Mouse (Mus musculus): ENCODE data around the gene Tdp1.

Tdp1 gene
- long read RNA-seq, experiment 1, partial matches to known transcripts: 0 of 7 reads
- long read RNA-seq, experiment 1, other reads (novel, unspliced or antisense): 2 of 7 reads
- long read RNA-seq, experiment 2, transcript Tdp1-207 (16 exons, 2,036 nt): major isoform, 9 of 12 reads
- long read RNA-seq, experiment 2, partial matches to known transcripts: 0 of 12 reads
- long read RNA-seq, experiment 2, other reads (novel, unspliced or antisense): 0 of 12 reads

GRCm38 (mm10) chr12:99884269-99885261 is at the start of gene Tdp1, which contains the start of gene Efcab11:
Gene Tdp1, plus strand, starts transcription at chr12:99884517.
Gene Efcab11, minus strand, starts transcription at chr12:99884439.
- intact Hi-C loops (cut with DNase I): no loop called here

DNA sequence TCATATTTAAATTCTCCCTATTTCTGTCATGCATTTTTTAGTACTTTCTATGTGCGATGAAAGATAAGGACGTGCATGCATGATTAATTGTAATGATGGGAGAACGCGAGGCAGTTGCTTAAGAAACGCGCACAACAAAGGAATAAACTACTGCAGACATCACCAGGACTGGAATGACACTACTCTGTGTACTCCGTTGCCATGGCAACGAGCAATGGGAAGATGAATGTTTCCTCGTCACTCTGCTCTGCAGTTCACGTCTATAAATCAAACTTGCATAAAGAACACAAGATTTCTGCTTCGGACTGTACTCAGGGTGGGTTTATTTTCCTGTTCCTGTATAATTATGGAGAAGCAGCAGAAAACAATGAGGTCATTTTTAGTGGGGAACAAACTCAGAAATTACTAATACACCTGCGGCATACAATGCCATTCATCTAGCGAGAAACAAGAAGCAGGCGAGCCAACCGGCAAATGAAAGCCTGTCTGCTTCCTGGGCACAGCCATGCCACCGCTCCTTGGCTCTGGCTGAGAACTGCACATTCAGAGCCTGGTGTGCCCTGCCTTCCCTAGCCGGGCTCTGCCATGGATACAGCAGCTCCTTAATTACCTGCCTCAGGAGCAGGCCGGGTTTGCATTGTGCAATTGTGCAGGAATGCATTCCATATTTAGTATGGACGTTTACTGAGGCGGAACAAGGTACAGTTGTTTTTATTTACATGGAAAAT is 47.7 kb upstream of the Tdp1 start:
- intact Hi-C loops (cut with DNase I): loop anchor here (5.0 kb wide), 1 partner anchor 739 kb away; no protein-coding TSS in a partner anchor

DNA sequence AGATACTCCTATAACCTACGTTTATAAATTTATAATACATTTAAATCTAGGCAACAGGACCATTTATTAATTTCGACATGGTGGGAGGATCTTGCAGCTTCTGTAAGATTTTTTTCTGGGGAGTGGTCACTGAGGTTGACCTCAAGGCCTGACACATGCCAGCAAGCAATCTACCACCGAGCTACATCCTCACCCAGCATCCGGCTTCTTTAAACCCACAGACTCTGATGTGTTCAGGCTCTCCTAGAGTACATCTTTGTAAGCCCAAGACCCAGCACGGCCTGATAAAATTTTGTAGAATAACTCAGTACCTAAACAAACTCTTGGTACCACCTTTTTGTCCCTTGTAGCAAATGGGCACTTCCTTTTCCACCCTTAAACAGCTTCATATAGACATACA is 46.8 kb upstream of the Tdp1 start:
- intact Hi-C loops (cut with DNase I): loop anchor here (5.0 kb wide), 1 partner anchor 740 kb away; no protein-coding TSS in a partner anchor

DNA sequence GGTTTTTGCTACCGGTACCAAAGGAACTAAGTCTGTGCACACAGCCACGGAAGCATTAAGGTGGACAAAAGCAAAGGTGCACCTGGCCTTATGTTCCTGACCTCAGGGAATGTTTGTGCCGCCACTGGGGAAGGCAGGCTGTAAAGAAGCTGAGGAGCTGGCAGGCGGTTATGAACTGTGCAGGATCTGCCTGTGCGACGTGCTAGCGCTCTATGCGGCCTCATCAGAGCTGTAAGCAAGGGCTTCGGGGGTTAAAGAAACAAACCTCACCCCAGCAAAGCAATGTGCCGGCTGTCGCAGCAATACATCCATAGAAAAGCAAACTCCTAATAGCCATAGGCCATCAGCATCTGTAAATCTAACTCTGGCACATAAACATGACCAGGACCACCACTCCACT is 46.2 kb upstream of the Tdp1 start:
- intact Hi-C loops (cut with DNase I): loop anchor here (5.0 kb wide), 1 partner anchor 741 kb away; no protein-coding TSS in a partner anchor

- intact Hi-C loops (cut with DNase I): loop anchor here (5.0 kb wide), 1 partner anchor 741 kb away; no protein-coding TSS in a partner anchor
These were observed 45.6 kb upstream of the Tdp1 start for GRCm38 (mm10) chr12:99838703-99839102.

GRCm38 (mm10) chr12:99844951-99845350 is 39.4 kb upstream of the Tdp1 start:
- intact Hi-C loops (cut with DNase I): no loop called here

- intact Hi-C loops (cut with DNase I): no loop called here
These were observed 34.3 kb upstream of the Tdp1 start for GRCm38 (mm10) chr12:99849996-99850395.

DNA sequence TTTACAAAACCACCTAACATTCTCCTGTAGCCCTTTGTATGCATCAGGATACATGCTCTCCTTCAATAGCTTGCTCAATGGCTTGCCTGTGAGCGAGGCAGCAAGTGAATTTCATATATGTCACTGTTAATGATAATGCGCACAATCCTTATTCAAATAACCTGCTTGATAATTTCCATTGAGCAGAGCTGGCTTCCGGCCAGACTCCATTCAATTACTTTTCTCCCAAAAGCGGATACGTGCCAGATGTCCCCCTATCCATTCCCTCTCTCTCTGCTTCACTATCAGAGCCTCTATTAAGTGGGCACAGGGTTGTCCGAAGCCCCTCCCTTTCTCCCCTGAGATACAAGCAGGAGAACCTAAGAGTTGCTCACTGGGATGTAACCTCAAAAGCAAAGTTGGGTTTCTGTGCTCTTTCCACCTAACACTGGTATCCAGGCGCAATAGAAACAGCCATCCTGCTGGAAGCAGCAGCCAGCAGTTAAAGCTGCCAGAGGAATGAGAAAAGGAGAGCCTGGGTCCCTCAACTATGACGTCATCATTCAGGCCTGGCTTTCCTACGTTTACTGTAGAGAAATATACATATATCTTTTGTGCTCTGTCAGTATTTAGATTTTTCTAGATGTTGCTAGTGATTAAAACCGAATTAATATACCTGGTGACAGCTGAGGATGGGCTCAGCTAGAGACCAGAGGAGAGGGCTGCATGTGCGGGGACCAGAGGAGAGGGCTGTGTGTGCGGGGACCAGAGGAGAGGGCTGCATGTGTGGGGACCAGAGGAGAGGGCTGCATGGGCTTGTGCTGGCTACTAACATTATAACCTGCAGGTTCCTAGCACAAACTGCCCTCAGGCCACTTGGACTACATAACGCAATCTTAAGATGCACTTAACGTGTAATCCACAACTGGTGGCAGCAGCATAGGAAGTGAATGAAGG is 30.7 kb upstream of the Tdp1 start:
- intact Hi-C loops (cut with DNase I): no loop called here

DNA sequence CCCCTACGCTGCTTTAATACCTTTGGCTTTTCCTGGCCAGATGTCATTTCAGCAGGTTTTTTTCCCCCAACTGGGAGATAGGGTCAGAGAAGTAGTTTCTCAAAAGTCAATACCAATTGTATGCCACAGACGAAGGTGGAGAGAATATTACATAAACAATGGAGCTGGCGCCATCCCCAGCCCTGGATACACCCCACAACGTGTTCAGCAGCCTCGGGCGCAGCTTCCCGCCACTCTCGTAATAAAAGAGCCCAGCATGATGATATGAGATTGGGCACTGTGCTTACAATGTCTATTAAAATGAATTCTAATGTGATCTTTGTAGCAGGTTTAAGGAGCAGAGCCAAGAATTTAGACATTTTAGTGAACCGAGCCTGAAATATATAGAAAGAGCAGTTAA is 28.3 kb upstream of the Tdp1 start:
- intact Hi-C loops (cut with DNase I): no loop called here

DNA sequence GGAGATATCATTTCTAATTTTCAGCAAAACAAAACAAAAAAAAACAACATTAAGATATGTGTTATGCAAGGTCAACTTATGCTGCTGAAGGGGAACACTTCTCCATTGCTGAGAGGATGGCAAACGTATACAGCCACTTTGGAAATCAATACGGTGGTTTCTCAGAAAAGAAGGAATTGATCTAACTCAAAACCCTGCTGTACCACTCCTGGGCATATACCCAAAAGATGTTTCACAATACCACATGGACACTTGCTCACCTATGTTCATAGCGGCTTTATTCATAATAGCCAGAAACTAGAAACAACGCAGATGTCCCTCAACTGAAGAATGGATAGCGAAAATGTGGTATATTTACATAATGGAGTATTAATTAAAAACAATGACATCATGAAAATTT is 25.7 kb upstream of the Tdp1 start:
- intact Hi-C loops (cut with DNase I): no loop called here

DNA sequence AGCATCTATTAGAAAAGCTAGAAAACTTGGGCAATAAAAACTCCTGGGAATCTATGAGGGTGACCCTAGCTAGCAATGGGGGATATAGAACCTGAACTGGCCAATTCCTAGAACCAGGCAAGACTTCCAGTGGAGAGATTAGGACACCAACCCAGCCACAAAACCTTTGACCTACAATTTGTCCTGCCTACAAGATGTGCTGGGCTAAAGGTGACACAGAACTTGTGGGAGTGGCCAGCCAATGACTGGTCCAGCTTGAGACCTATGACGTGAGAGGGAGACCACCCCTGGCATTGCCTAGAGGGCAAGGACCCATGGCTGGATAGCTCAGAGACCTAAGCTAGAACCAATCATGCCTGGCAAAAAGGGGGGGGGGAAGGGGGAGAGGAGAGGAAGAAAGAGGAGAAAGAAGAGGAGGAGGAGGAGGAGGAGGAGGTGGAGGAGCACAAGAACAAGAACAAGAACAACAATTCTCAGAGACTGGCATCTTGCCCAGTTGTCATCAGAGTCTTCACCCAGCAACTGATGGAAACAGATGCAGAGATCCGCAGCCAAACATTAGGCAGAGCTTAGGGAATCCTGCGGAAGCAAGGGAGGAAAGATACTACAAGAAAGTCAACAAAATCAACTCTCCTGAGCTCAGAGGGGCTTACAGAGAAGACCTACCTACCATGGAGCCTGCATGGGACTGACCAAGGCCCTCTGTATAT is 24.8 kb upstream of the Tdp1 start:
- intact Hi-C loops (cut with DNase I): loop anchor here (5.0 kb wide), 1 partner anchor 777 kb away; no protein-coding TSS in a partner anchor

GRCm38 (mm10) chr12:99860981-99861380 is 23.3 kb upstream of the Tdp1 start:
- intact Hi-C loops (cut with DNase I): loop anchor here (5.0 kb wide), 1 partner anchor 779 kb away; no protein-coding TSS in a partner anchor

- intact Hi-C loops (cut with DNase I): loop anchor here (5.0 kb wide), 1 partner anchor 782 kb away; no protein-coding TSS in a partner anchor
These were observed 19.7 kb upstream of the Tdp1 start for GRCm38 (mm10) chr12:99864613-99865012.

GRCm38 (mm10) chr12:99868821-99869220 is 15.5 kb upstream of the Tdp1 start:
- intact Hi-C loops (cut with DNase I): no loop called here

GRCm38 (mm10) chr12:99873443-99873842 is 10.9 kb upstream of the Tdp1 start:
- intact Hi-C loops (cut with DNase I): no loop called here

DNA sequence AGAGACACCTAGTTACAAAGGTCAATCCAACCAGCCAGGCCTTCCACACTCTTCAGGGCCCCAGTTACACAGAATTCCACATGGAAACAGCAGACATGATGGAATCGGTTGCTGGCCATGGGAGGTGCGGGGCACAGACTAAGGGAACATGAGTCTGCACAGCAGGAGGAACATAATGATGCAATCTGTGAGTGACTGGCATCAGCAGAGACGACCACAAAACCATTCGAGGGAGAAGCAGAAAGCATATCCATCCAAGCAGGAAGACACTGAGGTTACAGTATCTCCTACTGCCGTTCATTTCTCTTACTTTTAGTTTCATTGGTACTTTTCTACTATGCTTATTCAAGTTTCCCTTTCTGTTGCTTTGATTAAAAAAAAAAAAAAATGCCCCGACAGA is 9.7 kb upstream of the Tdp1 start:
- intact Hi-C loops (cut with DNase I): no loop called here

- intact Hi-C loops (cut with DNase I): no loop called here
These were observed 1.2 kb upstream of the Tdp1 start for GRCm38 (mm10) chr12:99883000-99883712.

DNA sequence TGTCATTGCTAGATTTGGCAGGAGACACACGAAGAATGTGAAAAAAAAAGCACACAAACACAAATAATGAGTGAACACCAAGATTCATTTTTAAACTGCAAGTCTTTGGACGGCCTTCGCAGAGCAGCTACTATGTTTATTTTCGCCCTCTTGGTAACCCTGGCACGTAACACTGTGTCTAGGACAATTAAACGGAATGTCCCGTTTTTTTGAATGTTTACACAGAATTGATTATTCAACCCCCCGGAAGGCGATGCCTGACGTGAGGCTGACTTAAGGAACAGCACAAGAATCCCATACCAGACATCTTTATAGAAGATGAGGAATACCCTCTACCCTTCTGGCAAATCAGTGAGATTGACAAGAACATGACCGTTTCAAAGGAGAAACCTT is 608 bp upstream of the Tdp1 start:
- intact Hi-C loops (cut with DNase I): no loop called here

Data from adrenal gland (tissue).